Mouse (Mus musculus) embryonic fibroblast, embryonic 13.5 days (primary cell): ENCODE measurements around the gene Dera.

Experiments
- CTCF ChIP-seq: IDR thresholded peaks from 2 replicates; pipeline ENCODE4 v1.5.1; 2011; ENCODE audit warnings: mild to moderate bottlenecking, control low read depth, low read length, moderate library complexity, borderline replicate concordance; ENCODE audit not compliant: insufficient read depth
- POLR2A ChIP-seq: IDR thresholded peaks from 2 replicates; pipeline ENCODE4 v1.6.1; 2011; ENCODE audit warnings: low read depth, mild to moderate bottlenecking, control low read depth, low read length, moderate library complexity

DNA sequence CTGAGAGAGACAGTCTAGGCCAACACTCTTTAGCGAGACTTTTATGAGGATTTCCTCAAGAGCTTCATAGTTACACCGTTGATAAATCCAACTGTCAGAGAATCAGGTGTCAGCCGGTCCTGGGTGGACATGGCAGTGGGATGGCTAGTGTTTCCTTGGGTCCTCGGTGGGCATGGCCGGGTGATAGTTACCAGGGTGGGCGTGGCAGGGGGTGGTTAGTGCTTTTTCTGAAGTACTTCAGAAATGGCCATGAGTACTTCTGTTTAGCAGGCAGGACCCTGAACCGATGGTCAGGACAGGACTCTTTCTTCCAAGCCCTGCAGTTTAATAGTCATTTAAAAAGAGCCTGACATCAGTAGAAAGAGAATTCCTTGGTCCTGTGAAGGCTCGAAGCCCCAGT, 52.5 kb downstream of the Dera start:
- no peak for TF ChIP-seq CTCF
- no peak for TF ChIP-seq POLR2A
